Mouse (Mus musculus) layer of hippocampus, adult 2 months (tissue): Measurements from ENCODE around the gene Nop2. TPM values are rescaled to one million over a fixed set of nuclear protein-coding genes. Genes with fewer than 3 reads are reported as not detected.

ENCODE experiments used
- DNase-seq, 2 experiments: peaks; one replicate each; pipeline ENCODE4 v3.0.0; 2022; ENCODE audit warnings: low spot score in 2 of 2
- H3K27ac ChIP-seq: fragments of 200-600 bp; 2 replicates; pipeline ENCODE4 v1.8.1; 2022
- H3K4me3 ChIP-seq: fragments of 200-600 bp; 2 replicates; pipeline ENCODE4 v1.8.1; 2022; ENCODE audit warnings: mild to moderate bottlenecking
- CTCF ChIP-seq: fragments of 200-600 bp; conservative IDR thresholded peaks from 2 replicates; pipeline ENCODE4 v1.8.1; 2022; ENCODE audit warnings: antibody characterized with exemption, mild to moderate bottlenecking, moderate library complexity
- total RNA-seq, 2 experiments: library from RNA; stranded (reverse); gene quantifications; 2 replicates each; pipeline ENCODE4 v1.2.3; 2021

The Nop2 gene
- total RNA-seq, 2 experiments from 2014 or later, result 30.8 to 31.7 TPM

- H3K27ac ChIP-seq, result peak overlapping the region; percentile 98
- no peak for TF ChIP-seq CTCF
- peak overlapping the region; percentile 85 for H3K4me3 ChIP-seq
- no peak for DNase-seq
These were observed 35.5 kb upstream of the Nop2 start for GRCm38 (mm10) chr6:125096279-125096596.

- peak in 1 of 2 experiments; percentile 46 for DNase-seq
- TF ChIP-seq CTCF, result no peak
- peak overlapping the region; percentile 85 for H3K4me3 ChIP-seq
- H3K27ac ChIP-seq, result peak overlapping the region; percentile 98
These were observed 34.9 kb upstream of the Nop2 start for GRCm38 (mm10) chr6:125096597-125097345.

- no peak for DNase-seq
- peak overlapping the region; percentile 85 for H3K4me3 ChIP-seq
- H3K27ac ChIP-seq, result peak overlapping the region; percentile 98
- TF ChIP-seq CTCF, result no peak
These were observed 34.4 kb upstream of the Nop2 start for GRCm38 (mm10) chr6:125097346-125097689.

GRCm38 (mm10) chr6:125097951-125098350, 33.8 kb upstream of the Nop2 start:
- H3K4me3 ChIP-seq, result peak overlapping the region; percentile 85
- DNase-seq, result no peak
- peak overlapping the region; percentile 98 for H3K27ac ChIP-seq
- TF ChIP-seq CTCF, result no peak

- H3K27ac ChIP-seq, result peak overlapping the region; percentile 98
- no peak for DNase-seq
- no peak for TF ChIP-seq CTCF
- peak overlapping the region; percentile 85 for H3K4me3 ChIP-seq
These were observed 33.2 kb upstream of the Nop2 start for GRCm38 (mm10) chr6:125098513-125098912.

GRCm38 (mm10) chr6:125099421-125099971, 32.2 kb upstream of the Nop2 start:
- DNase-seq, result no peak
- H3K27ac ChIP-seq, result peak overlapping the region; percentile 98
- H3K4me3 ChIP-seq, result peak overlapping the region; percentile 85
- no peak for TF ChIP-seq CTCF

GRCm38 (mm10) chr6:125101444-125101843, 30.3 kb upstream of the Nop2 start:
- TF ChIP-seq CTCF, result no peak
- H3K4me3 ChIP-seq, result no peak overlapping the region
- no peak overlapping the region for H3K27ac ChIP-seq
- no peak for DNase-seq

GRCm38 (mm10) chr6:125104223-125104622, 27.5 kb upstream of the Nop2 start:
- TF ChIP-seq CTCF, result no peak
- no peak for DNase-seq
- Histone ChIP-seq H3K27ac (no peak overlapping the region), H3K4me3 (no peak overlapping the region)

- H3K27ac ChIP-seq, result no peak overlapping the region
- no peak for DNase-seq
- peak; percentile 63 for TF ChIP-seq CTCF
- H3K4me3 ChIP-seq, result no peak overlapping the region
These were observed 24.0 kb upstream of the Nop2 start for GRCm38 (mm10) chr6:125107705-125108104.

- no peak for DNase-seq
- TF ChIP-seq CTCF, result no peak
- H3K4me3 ChIP-seq, result no peak overlapping the region
- no peak overlapping the region for H3K27ac ChIP-seq
These were observed 22.3 kb upstream of the Nop2 start for GRCm38 (mm10) chr6:125109371-125109770.

GRCm38 (mm10) chr6:125110927-125111326, 20.8 kb upstream of the Nop2 start:
- TF ChIP-seq CTCF, result peak; percentile 71
- no peak for DNase-seq

GRCm38 (mm10) chr6:125112553-125112952, 19.2 kb upstream of the Nop2 start:
- TF ChIP-seq CTCF, result no peak
- Histone ChIP-seq H3K27ac (no peak overlapping the region), H3K4me3 (no peak overlapping the region)
- no peak for DNase-seq

More at GRCm38 (mm10) chr6:125110927-125111326, 20.8 kb upstream of the Nop2 start:
- Histone ChIP-seq H3K27ac (no peak overlapping the region), H3K4me3 (no peak overlapping the region)

GRCm38 (mm10) chr6:125119387-125119786, 12.3 kb upstream of the Nop2 start:
- no peak for DNase-seq
- Histone ChIP-seq H3K4me3 (no peak overlapping the region), H3K27ac (no peak overlapping the region)
- no peak for TF ChIP-seq CTCF

GRCm38 (mm10) chr6:125128724-125129123, 3.0 kb upstream of the Nop2 start:
- Histone ChIP-seq H3K27ac (no peak overlapping the region), H3K4me3 (no peak overlapping the region)
- DNase-seq, result no peak
- TF ChIP-seq CTCF, result no peak
